Mouse (Mus musculus) heart, postnatal 0 days (tissue): Measurements from ENCODE around the gene Zfp763. TPM values are rescaled to one million over a fixed set of nuclear protein-coding genes. Genes with fewer than 3 reads are reported as not detected.
"Not testable (repeated sequence)": the region's sequence is repeated elsewhere in the genome, so short reads cannot be mapped to it uniquely, and the experiment has no call there.

ENCODE experiments used
- ATAC-seq: fragments of 200-750 bp; cut with Nextera tagmentation; 2 replicates; pipeline ENCODE4 v1.8.0; 2017; ENCODE audit warnings: low read depth, moderate number of reproducible peaks, moderate library complexity; ENCODE audit not compliant: insufficient read depth
- DNase-seq: peaks from one replicate; pipeline ENCODE4 v3.0.0-alpha.2; 2016; ENCODE audit warnings: low spot score
- H3K27ac ChIP-seq: fragments of 300-500 bp; sonication (generic); 2 replicates; pipeline ENCODE4 v1.5.1; 2014; ENCODE audit warnings: low read depth, mild to moderate bottlenecking
- H3K27me3 ChIP-seq: fragments of 300-500 bp; sonication (generic); 2 replicates; pipeline ENCODE4 v1.6.1; 2014; ENCODE audit warnings: low read length, mixed read lengths; ENCODE audit not compliant: control insufficient read depth, insufficient read depth
- H3K36me3 ChIP-seq: fragments of 300-500 bp; sonication (generic); replicated peaks from 2 replicates; pipeline ENCODE4 v1.6.1; 2014; ENCODE audit warnings: low read length, mixed read lengths; ENCODE audit not compliant: control insufficient read depth, insufficient read depth
- H3K4me1 ChIP-seq: fragments of 300-500 bp; sonication (generic); 2 replicates; pipeline ENCODE4 v1.6.1; 2014; ENCODE audit warnings: antibody characterized with exemption; ENCODE audit not compliant: control insufficient read depth, insufficient read depth
- H3K4me2 ChIP-seq: fragments of 300-500 bp; sonication (generic); 2 replicates; pipeline ENCODE4 v1.6.1; 2014; ENCODE audit warnings: low read depth, mild to moderate bottlenecking, low read length, moderate library complexity
- H3K4me3 ChIP-seq: fragments of 300-500 bp; sonication (generic); 2 replicates; pipeline ENCODE4 v1.5.1; 2014; ENCODE audit warnings: low read depth, low read length
- H3K9ac ChIP-seq: fragments of 300-500 bp; sonication (generic); replicated peaks from 2 replicates; pipeline ENCODE4 v1.6.1; 2014; ENCODE audit warnings: low read depth, low read length, mixed read lengths
- H3K9me3 ChIP-seq: fragments of 300-500 bp; sonication (generic); replicated peaks from 2 replicates; pipeline ENCODE4 v1.6.1; 2016; ENCODE audit warnings: low read length; ENCODE audit not compliant: control insufficient read depth
- CTCF ChIP-seq: IDR thresholded peaks from 2 replicates; pipeline ENCODE4 v1.5.1; 2016; ENCODE audit warnings: antibody characterized with exemption, control low read depth, low read depth
- EP300 ChIP-seq: IDR thresholded peaks from 2 replicates; pipeline ENCODE4 v1.6.1; 2016; ENCODE audit warnings: antibody characterized with exemption, low read depth
- WGBS: fragments of 180-500 bp; shearing (Covaris S2); extraction: QIAGEN DNeasy Blood & Tissue Kit; methylation state at CpG from one replicate; pipeline ENCODE4 v1.1.7; 2014; 5-methylcytosine and 5-hydroxymethylcytosine counted together
- polyA plus RNA-seq: library from polyadenylated mRNA; unstranded; fragments of >200 nt; fragmentation: Nextera tagmentation; extraction: Ambion mirVana; gene quantifications from 2 replicates; pipeline ENCODE4 v1.2.1, GENCODE M21; 2015
- total RNA-seq: library from RNA; depleted of rRNA; stranded (reverse); fragments of >200 nt; gene quantifications from 2 replicates; pipeline ENCODE4 v1.2.3, GENCODE M21; 2014; ENCODE audit warnings: low replicate concordance; rRNA removed

The Zfp763 gene
- 1.9 and 3.3 TPM in 2 replicates for total RNA-seq
- 3.3 and 3.7 TPM in 2 replicates for polyA plus RNA-seq

DNA sequence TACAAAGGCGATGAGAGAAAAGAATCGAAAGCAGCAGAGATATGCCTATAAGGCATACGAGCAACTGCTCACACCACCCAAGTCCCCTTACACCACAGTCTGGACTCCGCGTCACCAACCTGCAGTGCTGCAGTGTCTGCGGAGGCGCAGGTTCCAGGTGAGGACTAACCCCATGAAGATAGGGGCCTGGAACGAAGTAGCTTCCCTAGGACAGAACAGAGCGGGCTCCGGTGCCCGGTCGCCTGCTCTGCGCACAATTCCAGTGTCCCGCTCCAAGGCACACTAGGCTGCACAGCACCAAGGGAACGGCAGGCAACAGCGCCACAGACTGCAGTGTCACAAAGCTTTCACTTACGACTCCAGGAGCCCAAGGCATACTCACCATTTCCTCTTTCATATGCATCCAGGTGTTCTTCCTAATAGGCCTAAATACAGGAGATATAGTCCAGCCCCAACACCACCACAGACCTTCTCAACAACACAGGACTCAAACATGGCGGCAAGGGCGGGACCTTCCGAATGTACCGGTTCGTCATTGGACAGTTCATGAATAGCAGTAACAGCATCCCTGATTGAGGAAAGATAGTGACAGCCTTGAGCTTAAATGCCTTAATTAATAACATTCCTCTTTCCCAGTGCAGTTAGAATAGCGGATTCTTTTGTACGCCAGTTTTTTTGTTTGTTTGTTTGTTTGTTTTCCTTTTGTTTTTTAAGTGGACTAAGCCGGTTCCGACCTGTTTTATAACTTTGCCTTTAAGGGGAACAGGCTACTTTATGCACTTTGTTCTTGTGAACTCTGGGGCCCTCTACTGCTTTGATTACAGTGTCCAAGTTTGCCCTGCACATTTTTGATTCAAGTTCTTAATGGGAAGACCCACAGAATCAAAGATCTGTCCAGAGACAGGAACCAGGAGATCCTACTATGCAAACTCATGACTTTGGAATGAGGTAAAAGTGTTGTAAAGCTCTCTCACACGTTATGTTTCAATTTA lies at the start of gene Zfp763:
Gene Zfp763 (minus strand): TSS at position 503 of the 992 bp plus-strand sequence.
- no peaks in the 10 kb centered on the region for H3K27me3 ChIP-seq
- 2% methylated on average over 27 of the region's 27 CpGs for WGBS
- peak within 1 kb of the TSS; percentile 92 for H3K9ac ChIP-seq

DNA sequence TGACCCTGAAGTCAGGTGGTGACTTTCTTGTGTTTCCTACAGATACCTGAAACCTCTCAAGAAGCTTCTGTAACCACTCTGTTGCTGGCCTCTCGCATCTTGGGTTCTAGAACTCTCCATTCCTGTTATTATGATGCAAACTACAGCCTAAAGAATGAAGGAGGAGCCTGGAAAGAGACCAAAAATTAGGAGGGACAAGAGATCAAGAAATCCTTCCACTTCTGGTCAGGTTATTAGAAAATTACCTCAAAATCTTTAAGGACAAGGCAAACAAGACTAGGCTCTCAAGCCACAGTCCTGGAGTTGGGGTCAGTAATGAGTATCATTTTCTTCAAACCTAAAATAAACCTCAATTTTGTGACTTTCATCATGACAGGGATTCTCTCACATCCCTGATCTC lies 34.8 kb upstream of the Zfp763 start, which contains the start of gene 4921501E09Rik:
Gene 4921501E09Rik (minus strand): TSS at position 101 of the 400 bp plus-strand sequence.
- Histone ChIP-seq H3K9me3 (no peaks in the 10 kb centered on the region), H3K9ac (no peak within 1 kb of the TSS), H3K4me1 (no peaks in the 10 kb centered on the region), H3K36me3 (no peaks in the 10 kb centered on the region), H3K27ac (no peak within 1 kb of the TSS), H3K4me2 (no peak within 1 kb of the TSS), H3K4me3 (no peak within 1 kb of the TSS), H3K27me3 (no peaks in the 10 kb centered on the region)
- ATAC-seq, result no peak
- TF ChIP-seq CTCF, result no peak
- TF ChIP-seq EP300, result no peak
- no peak for DNase-seq
- 33% methylated on average over 1 of the region's 1 CpGs for WGBS

More for the DNA sequence above, at the start of gene Zfp763:
- Histone ChIP-seq H3K4me2 (peak within 1 kb of the TSS; percentile 74), H3K4me3 (peak within 1 kb of the TSS; percentile 98), H3K4me1 (no peaks in the 10 kb centered on the region), H3K9me3 (no peaks in the 10 kb centered on the region), H3K27ac (peak within 1 kb of the TSS; percentile 92), H3K36me3 (no peaks in the 10 kb centered on the region)
- TF ChIP-seq EP300, result no peak
- TF ChIP-seq CTCF, result peak; percentile 11; the same call in 1 of the 2 replicates
- DNase-seq, result peak; percentile 79
- ATAC-seq, result peak; percentile 98

DNA sequence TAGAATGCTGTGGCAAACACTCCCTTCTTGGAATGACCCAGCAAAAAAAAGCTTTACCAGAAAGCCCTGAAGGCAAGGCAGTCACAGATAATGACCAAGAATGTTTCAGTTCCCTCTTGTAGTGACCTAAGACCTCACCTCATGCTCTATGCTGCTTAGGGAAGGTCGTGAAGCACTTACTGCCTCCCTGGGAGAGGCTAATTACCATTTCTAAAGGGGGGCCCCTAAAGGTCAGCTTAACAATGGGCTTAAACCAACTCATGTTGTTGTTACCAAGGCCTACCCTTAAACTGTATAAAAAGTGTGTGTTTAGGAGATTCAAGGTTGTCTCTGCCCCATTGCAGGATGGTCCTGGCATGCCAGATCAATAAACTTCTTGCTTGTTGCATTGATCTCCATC lies 29.8 kb upstream of the Zfp763 start:
- TF ChIP-seq EP300 (no peak), CTCF (no peak)
- no peaks in the 10 kb centered on the region for H3K4me1 ChIP-seq
- H3K9ac ChIP-seq, result no peak overlapping the region
- ATAC-seq (no peak), DNase-seq (no peak)
- H3K27me3 ChIP-seq, result no peaks in the 10 kb centered on the region
- H3K4me2 ChIP-seq, result no peak overlapping the region
- H3K36me3 ChIP-seq, result no peaks in the 10 kb centered on the region
- no peaks in the 10 kb centered on the region for H3K9me3 ChIP-seq
- WGBS, result 7% methylated on average over 1 of the region's 1 CpGs
- no peak overlapping the region for H3K27ac ChIP-seq
- no peak overlapping the region for H3K4me3 ChIP-seq

DNA sequence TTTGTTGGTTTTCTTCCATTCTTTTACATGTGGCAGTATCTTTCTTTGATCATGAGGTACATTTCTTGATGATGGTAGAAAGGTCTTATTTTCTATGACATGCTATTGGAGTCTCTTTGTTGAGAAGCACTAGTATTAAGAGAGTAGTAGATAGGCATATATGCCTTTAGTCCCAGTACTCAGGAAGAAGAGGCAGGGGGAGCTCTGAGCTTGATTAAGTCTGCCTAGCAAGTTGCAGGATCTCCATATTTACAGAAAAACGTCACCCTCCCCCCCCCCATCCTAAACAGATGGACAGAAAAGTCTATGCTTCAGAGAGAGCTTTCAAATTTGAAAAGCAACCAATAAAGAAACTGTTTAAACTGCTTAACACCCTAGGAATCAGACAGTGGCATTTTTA lies 25.6 kb upstream of the Zfp763 start:
- TF ChIP-seq EP300, result no peak
- no peak for TF ChIP-seq CTCF
- Histone ChIP-seq H3K4me1 (no peaks in the 10 kb centered on the region), H3K27me3 (no peaks in the 10 kb centered on the region), H3K9ac (no peak overlapping the region), H3K4me2 (no peak overlapping the region), H3K36me3 (no peaks in the 10 kb centered on the region), H3K4me3 (no peak overlapping the region), H3K9me3 (no peaks in the 10 kb centered on the region), H3K27ac (no peak overlapping the region)
- no peak for DNase-seq
- no peak for ATAC-seq
- WGBS, result 8% methylated on average over 1 of the region's 1 CpGs

DNA sequence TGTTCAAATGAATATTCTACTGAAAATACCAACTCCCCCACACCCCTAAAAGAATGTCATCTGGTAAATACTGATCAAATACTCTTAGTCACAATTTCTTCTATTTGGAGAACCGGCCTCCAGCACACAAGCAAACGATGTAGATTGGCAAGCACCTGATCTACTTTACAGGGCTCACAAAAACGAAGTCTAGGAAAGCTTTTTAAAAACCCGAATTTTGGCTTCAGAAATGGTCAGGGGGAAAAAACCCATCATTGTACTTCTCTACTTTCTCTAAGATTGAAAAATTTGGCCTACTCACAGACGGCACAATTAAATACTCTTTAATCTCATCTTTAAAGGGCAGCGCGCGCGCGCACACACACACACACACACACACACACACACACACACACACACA lies 826 bp downstream of the Zfp763 start:
- DNase-seq (peak; percentile 14), ATAC-seq (no peak)
- H3K4me2 ChIP-seq, result peak overlapping the region; percentile 74
- H3K9me3 ChIP-seq, result no peaks in the 10 kb centered on the region
- no peaks in the 10 kb centered on the region for H3K4me1 ChIP-seq
- no peaks in the 10 kb centered on the region for H3K27me3 ChIP-seq
- 6% methylated on average over 10 of the region's 10 CpGs for WGBS
- peak overlapping the region; percentile 98 for H3K4me3 ChIP-seq
- no peak overlapping the region for H3K27ac ChIP-seq
- TF ChIP-seq EP300 (no peak), CTCF (no peak)
- peak overlapping the region; percentile 92 for H3K9ac ChIP-seq
- 0 out of 2 replicates have a peak, but pooled peaks cover 3% of the 10 kb centered on the region for H3K36me3 ChIP-seq

DNA sequence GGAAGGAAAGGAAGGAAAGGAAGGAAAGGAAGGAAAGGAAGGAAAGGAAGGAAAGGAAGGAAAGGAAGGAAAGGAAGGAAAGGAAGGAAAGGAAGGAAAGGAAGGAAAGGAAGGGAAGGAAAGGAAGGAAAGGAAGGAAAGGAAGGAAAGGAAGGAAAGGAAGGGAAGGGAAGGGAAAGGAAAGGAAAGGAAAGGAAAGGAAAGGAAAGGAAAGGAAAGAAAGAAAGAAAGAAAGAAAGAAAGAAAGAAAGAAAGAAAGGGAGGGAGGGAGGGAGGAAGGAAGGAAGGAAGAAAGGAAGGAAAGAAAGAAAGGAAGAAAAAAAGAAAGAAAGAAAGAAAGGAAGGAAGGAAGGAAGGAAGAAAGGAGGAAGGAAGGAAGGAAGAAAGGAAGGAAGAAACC lies 12.8 kb downstream of the Zfp763 start:
- DNase-seq, H3K9ac ChIP-seq, H3K27me3 ChIP-seq, H3K4me1 ChIP-seq, ATAC-seq, H3K4me2 ChIP-seq, H3K4me3 ChIP-seq, H3K27ac ChIP-seq: not testable (repeated sequence)
- Histone ChIP-seq H3K36me3 (peaks cover 45% of the 10 kb centered on the region), H3K9me3 (peaks cover 54% of the 10 kb centered on the region)
